Mouse (Mus musculus) heart, embryonic 10.5 days (tissue): Measurements from ENCODE around the gene Gm20388. TPM values are rescaled to one million over a fixed set of nuclear protein-coding genes. Genes with fewer than 3 reads are reported as not detected.
A peak's percentile ranks its signal among the peaks of the same experiment; 100 is the strongest.

Experiments
- DNase-seq: peaks from one replicate; pipeline ENCODE4 v3.0.0-alpha.2; 2017; ENCODE audit warnings: low spot score
- H3K27ac ChIP-seq: fragments of 300-500 bp; sonication (generic); 2 replicates; pipeline ENCODE4 v1.5.1; 2016; ENCODE audit warnings: mild to moderate bottlenecking
- H3K27me3 ChIP-seq: fragments of 300-500 bp; sonication (generic); 2 replicates; pipeline ENCODE4 v1.6.1; 2016; ENCODE audit warnings: mild to moderate bottlenecking; ENCODE audit not compliant: poor library complexity, insufficient read depth, severe bottlenecking
- H3K36me3 ChIP-seq: fragments of 300-500 bp; sonication (generic); 2 replicates; pipeline ENCODE4 v1.6.1; 2016; ENCODE audit warnings: mild to moderate bottlenecking, moderate library complexity
- H3K4me1 ChIP-seq: fragments of 300-500 bp; sonication (generic); 2 replicates; pipeline ENCODE4 v1.6.1; 2016; ENCODE audit warnings: mild to moderate bottlenecking
- H3K4me3 ChIP-seq: fragments of 300-500 bp; sonication (generic); 2 replicates; pipeline ENCODE4 v1.5.1; 2016; ENCODE audit warnings: mild to moderate bottlenecking, moderate library complexity
- H3K9me3 ChIP-seq: fragments of 300-500 bp; sonication (generic); 2 replicates; pipeline ENCODE4 v1.6.1; 2016; ENCODE audit warnings: mild to moderate bottlenecking, moderate library complexity
- WGBS: fragments of 180-500 bp; shearing (Covaris S2); methylation state at CpG from one replicate; pipeline ENCODE4 v1.1.7; 2016; 5-methylcytosine and 5-hydroxymethylcytosine counted together
- polyA plus RNA-seq: library from polyadenylated mRNA; unstranded; fragments of >200 nt; fragmentation: Nextera tagmentation; extraction: Ambion mirVana; gene quantifications from 2 replicates; pipeline ENCODE4 v1.2.1, GENCODE M21; 2016

Gm20388 gene
- polyA plus RNA-seq, 1 experiment from 2014 or later, result 4.5 TPM

DNA sequence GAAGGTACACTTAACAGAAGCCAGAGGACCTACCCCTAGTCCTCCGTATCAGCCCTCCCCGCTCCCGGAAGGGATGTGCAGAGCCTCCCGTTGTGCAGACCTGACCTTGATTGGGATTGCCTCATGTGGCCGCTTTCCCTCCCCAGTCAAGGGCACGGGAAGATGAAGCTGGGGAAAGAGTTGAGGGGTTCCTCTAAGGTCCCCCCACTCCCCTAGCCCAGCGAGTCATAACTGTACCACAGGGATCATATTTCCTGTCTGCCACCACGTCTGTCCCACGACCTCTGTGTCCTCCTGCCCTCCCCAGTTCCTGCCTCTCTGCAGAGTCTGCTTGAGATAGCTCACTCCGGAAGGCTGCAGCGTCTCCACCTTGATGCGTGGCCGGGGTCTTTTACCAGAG lies 12.7 kb upstream of the Gm20388 start:
- peaks cover 28% of the 10 kb centered on the region for H3K27me3 ChIP-seq
- 12% methylated on average over 13 of the region's 13 CpGs for WGBS
- no peaks in the 10 kb centered on the region for H3K36me3 ChIP-seq
- H3K9me3 ChIP-seq, result no peaks in the 10 kb centered on the region
- 0 out of 2 replicates have a peak overlapping the region, but pooled peaks have one; percentile 53 for H3K27ac ChIP-seq
- H3K4me3 ChIP-seq, result peak overlapping the region; percentile 29; the same call in 1 of the 2 replicates
- peaks cover 24% of the 10 kb centered on the region for H3K4me1 ChIP-seq
- no peak for DNase-seq

DNA sequence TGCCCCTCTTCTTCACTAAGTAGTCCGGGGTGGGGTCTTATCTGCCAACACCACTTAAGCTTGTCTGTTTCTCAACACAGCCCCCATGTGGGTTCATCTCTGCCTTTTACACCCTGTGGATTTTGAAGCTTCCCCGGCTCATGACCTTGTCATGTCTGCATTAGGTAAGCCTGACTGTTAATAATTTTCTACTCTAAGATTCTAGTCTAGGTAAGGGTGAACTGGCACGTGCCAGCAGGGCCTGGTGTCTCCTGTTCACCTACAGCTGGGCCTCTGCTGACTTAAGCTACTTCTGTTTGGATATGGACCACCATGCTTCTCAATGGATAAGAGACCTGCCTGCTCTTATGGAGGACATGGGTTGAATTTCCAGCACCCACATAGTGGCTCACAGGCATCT lies 9.3 kb upstream of the Gm20388 start:
- Histone ChIP-seq H3K27ac (no peak overlapping the region), H3K4me3 (no peak overlapping the region), H3K27me3 (peaks cover 28% of the 10 kb centered on the region), H3K36me3 (no peaks in the 10 kb centered on the region), H3K9me3 (no peaks in the 10 kb centered on the region), H3K4me1 (peaks cover 32% of the 10 kb centered on the region)
- no peak for DNase-seq
- 55% methylated on average over 3 of the region's 3 CpGs for WGBS

DNA sequence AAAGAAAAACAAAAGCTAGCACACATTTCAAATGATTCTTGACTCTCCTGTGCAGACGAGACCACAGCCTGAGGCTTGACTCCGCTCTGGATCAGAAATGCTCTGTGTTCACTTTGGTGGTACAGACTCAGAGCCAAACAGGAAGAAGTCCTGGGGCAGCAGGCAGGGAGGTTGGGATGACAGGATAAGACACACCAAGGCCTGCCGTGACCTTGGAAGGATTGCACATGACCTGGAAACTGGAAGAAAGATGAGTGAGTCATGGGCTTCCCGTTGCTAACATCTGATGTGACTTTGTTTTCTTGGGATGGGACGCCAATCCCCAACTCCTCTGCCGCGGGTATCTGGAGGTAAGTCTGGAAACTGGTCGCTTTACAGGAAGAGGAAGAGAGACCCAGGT lies 8.7 kb upstream of the Gm20388 start:
- Histone ChIP-seq H3K9me3 (no peaks in the 10 kb centered on the region), H3K27me3 (peaks cover 26% of the 10 kb centered on the region), H3K36me3 (no peaks in the 10 kb centered on the region), H3K4me1 (peaks cover 32% of the 10 kb centered on the region), H3K27ac (peak overlapping the region; percentile 13; the same call in 1 of the 2 replicates), H3K4me3 (no peak overlapping the region)
- no peak for DNase-seq
- WGBS, result 65% methylated on average over 8 of the region's 8 CpGs

DNA sequence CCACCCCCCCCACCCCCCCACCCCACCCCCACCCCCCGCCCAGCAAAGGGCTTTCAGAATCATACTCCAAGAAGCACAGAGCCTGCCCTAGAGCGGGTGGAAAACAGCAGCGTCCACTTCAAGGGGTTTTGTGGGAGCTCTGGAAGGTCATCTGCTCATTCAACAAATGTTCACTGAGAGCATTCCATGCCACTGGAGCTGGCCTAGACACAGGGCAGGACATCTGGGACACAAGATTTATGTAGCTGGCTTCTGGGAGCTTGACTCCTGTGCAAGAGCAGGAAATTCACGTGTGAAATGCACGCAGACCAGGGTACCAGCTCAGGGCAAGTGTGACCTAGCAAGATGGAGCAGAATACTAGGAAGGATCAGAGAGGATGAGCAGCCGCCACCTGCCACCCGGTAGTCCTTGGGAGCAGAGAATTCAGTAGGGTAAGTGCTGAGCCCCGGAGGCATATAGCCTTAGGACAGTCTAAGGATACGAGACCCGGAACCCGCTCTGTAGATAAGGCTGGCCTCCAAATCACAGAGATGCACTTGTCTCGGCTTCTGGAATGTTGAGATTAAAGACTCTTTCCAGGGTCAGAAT lies 6.2 kb upstream of the Gm20388 start:
- H3K27me3 ChIP-seq, result peaks cover 2% of the 10 kb centered on the region; the same call in 1 of the 2 replicates
- no peak for DNase-seq
- no peak overlapping the region for H3K4me3 ChIP-seq
- no peaks in the 10 kb centered on the region for H3K9me3 ChIP-seq
- peaks cover 22% of the 10 kb centered on the region for H3K4me1 ChIP-seq
- WGBS, result 29% methylated on average over 12 of the region's 12 CpGs
- no peaks in the 10 kb centered on the region for H3K36me3 ChIP-seq
- H3K27ac ChIP-seq, result no peak overlapping the region

DNA sequence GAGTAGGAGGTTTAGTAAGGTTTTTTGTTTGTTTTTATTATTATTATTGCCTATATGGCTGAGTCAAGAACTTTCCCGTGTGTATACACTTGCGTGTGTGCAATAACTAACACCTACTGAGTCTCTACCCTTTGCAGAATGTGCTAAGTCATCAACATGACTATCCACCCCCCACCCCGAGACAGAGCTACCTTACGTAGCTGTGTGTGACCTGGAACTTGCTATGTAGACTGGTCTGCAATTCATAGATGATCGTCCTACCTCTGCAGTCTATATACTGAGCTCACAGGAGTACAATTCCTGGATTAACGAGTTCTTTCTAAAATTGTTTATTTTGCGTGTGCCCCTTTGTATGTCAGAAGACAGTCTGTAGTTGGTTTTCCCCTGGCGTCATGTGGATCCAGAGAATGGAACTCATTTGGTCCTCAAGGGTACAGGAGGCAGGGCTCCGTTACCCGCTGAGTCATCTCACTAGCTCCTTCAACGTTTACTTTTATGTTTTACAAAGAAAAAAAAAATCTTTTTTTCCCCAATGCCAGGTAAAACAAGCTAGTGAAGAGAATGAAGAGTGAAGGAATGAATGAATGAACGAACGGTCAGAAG lies 596 bp upstream of the Gm20388 start, which contains the start of gene Usp10:
Gene Usp10, plus strand, starts transcription at position 417 of the 603 bp plus-strand sequence.
- Histone ChIP-seq H3K27ac (peak within 1 kb of the TSS; percentile 99), H3K4me3 (peak within 1 kb of the TSS; percentile 91), H3K36me3 (no peaks in the 10 kb centered on the region; the same call in 1 of the 2 replicates), H3K4me1 (peaks cover 41% of the 10 kb centered on the region), H3K9me3 (no peaks in the 10 kb centered on the region), H3K27me3 (no peaks in the 10 kb centered on the region; the same call in none of the 2 replicates)
- no peak for DNase-seq
- 27% methylated on average over 13 of the region's 13 CpGs for WGBS

DNA sequence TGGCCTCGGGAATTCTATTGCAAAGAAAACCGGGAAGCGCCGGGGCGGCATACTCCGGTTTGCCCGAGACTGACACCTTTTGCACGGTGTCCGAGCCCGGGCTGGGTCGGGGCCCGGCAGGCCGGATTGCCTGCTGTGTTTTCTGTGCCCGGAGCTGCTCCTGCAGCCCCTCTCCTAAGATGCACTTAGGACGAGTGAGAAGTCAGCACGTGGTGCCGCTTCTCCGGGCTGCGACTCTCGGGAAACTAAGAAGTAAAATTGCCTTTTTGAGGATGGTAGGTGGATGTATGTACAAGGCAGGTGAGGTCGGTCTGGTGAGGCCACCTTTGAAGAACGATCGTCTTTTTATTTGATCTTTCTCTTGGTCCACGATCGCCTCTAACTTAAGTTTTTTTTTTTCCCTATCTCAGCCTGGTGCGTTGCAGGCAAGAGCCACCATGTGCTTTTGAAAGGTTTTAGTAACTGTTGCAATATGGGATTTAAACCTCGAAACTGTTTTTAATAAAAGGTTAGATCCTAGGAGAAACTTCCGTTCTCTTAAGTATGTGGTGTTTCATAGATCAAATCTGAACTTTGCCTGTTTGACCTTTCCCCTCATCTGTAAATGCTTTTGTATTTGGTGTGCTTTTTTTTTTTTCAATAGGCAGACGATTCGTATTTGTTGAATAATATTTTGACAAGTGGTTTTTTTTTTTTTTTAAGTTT lies 769 bp downstream of the Gm20388 start:
- peak overlapping the region; percentile 91 for H3K4me3 ChIP-seq
- H3K27ac ChIP-seq, result peak overlapping the region; percentile 99
- WGBS, result under 1% methylated on average over 30 of the region's 30 CpGs
- DNase-seq, result no peak
- H3K36me3 ChIP-seq, result no peaks in the 10 kb centered on the region; the same call in 1 of the 2 replicates
- H3K9me3 ChIP-seq, result no peaks in the 10 kb centered on the region
- H3K27me3 ChIP-seq, result no peaks in the 10 kb centered on the region; the same call in none of the 2 replicates
- H3K4me1 ChIP-seq, result peaks cover 54% of the 10 kb centered on the region

DNA sequence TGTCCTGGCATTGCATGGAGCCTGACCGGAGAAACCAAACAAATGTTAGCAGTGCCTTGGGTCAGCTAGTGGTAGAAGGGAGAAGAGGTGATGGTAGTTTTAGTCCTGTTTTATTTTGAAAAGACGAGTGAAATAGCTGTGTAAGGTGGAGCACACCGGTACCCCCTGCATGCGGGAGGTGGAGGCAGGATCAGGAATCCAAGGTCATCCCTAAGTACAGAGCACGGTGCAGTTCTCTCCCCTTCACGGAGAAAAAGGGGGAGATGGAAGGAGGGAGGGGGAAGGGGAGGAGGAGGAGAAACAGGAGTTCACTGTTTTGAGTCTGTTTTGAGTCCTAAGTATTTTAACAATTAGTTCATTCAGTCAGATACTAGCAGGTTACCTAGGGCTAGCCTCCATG lies 2.0 kb downstream of the Gm20388 start:
- H3K9me3 ChIP-seq, result no peaks in the 10 kb centered on the region
- peak overlapping the region; percentile 91 for H3K4me3 ChIP-seq
- peaks cover under 1% of the 10 kb centered on the region; the same call in 1 of the 2 replicates for H3K36me3 ChIP-seq
- peaks cover 66% of the 10 kb centered on the region for H3K4me1 ChIP-seq
- no peak overlapping the region for H3K27ac ChIP-seq
- no peak for DNase-seq
- no peaks in the 10 kb centered on the region; the same call in none of the 2 replicates for H3K27me3 ChIP-seq
- WGBS, result 49% methylated on average over 6 of the region's 6 CpGs

DNA sequence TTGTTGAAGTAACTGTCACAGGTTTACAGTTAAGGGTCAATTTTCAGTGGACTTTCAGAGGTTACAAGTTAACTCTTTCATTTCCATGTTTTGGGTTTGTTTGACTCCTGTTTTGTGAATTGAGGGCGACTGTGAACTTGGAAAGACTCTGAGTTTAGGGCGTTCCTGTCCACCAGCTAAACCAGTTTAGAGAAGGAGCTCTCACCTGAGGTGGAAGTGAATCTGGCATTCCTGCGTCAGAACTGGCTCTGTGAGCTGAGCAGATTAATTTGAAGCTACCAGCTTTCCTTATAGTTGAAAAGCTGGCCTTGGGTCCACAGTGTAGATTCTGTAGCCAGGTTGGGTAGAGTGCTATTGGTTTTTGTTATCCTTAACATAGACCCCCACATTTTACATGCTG lies 2.5 kb downstream of the Gm20388 start:
- DNase-seq, result no peak
- H3K4me3 ChIP-seq, result peak overlapping the region; percentile 91; the same call in 1 of the 2 replicates

DNA sequence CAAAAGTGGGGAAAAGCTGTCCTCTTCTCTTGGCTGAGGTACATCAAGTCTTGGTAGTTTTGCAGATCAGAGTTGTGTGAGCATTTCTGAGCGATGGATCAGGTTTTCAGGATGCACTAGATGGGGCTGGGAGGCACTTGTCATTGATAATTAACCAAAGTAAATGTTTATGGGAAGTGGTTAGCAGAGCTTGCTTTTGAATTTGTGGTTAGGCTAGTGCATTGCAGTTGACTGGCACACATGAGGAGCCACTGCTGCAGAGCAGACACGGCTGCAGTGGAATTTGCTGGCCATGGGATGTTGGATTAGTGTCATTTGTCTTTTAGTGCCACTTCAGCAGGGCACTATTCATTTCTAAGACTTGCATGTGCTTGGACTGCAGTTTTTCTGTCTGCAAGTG lies 3.5 kb downstream of the Gm20388 start:
- DNase-seq, result no peak
- H3K36me3 ChIP-seq, result peaks cover 14% of the 10 kb centered on the region
- no peak overlapping the region for H3K27ac ChIP-seq
- no peaks in the 10 kb centered on the region; the same call in 1 of the 2 replicates for H3K27me3 ChIP-seq
- H3K4me1 ChIP-seq, result peaks cover 76% of the 10 kb centered on the region
- 64% methylated on average over 2 of the region's 2 CpGs for WGBS
- no peaks in the 10 kb centered on the region for H3K9me3 ChIP-seq
- no peak overlapping the region for H3K4me3 ChIP-seq

More for the DNA sequence above, 2.5 kb downstream of the Gm20388 start:
- Histone ChIP-seq H3K9me3 (no peaks in the 10 kb centered on the region), H3K4me1 (peaks cover 72% of the 10 kb centered on the region), H3K27me3 (no peaks in the 10 kb centered on the region; the same call in 1 of the 2 replicates), H3K36me3 (peaks cover 5% of the 10 kb centered on the region), H3K27ac (no peak overlapping the region)
- whole genome bisulfite sequencing, result 72% methylated on average over 3 of the region's 3 CpGs

DNA sequence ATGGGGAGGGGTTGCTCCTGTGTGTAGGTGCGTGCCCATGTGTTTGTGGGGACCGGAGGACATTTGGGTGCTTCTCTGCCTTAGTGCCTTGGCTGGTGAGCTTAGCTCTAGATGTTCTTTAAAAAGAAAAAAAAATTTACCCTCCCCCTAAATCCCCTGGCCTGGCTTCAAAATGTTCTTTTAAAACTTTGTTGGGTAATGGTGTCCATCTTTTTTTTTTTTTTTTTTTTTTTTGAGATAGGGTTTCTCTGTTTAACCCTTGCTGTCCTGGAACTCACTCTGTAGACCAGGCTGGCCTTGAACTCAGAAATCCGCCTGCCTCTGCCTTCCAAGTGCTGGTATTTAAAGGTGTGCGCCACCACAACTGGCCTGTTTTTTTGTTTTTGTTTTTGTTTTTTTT lies 4.7 kb downstream of the Gm20388 start:
- no peaks in the 10 kb centered on the region for H3K27me3 ChIP-seq
- H3K4me3 ChIP-seq, result no peak overlapping the region
- peaks cover 20% of the 10 kb centered on the region for H3K36me3 ChIP-seq
- H3K4me1 ChIP-seq, result peaks cover 73% of the 10 kb centered on the region
- no peaks in the 10 kb centered on the region for H3K9me3 ChIP-seq
- no peak for DNase-seq
- no peak overlapping the region for H3K27ac ChIP-seq
- 81% methylated on average over 4 of the region's 4 CpGs for WGBS

DNA sequence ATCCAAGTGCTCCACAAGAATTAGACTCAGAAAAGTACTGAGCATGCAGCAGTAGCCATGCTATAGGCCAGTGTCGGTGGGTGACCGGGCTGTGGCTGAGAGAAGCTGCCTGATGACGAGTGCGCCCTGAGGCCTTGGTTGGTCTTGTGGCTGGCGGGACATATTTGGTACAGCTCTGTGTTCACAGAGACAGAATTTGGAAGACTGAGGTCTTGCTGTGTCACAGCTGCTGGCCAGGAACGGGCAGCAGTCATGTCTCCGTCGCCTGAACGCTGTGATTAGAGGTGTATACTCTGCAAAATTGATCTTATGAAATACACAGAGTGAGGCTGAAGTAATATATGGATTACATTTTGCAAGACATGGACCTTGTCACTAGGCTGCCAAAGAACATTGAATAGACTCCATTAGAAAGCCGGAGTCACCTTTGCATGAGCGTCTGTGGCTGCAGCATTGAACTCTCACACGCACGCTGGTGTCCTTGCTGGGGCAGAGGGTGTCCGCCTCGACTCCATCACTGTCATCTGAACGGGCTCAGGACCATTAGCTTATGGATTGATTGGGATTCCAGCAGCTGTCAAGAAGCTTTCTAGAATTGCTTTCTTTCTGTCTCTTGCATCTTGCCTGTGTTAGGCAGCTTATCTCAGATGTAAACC lies 5.7 kb downstream of the Gm20388 start:
- H3K4me3 ChIP-seq, result no peak overlapping the region
- peaks cover 23% of the 10 kb centered on the region for H3K36me3 ChIP-seq
- peaks cover 77% of the 10 kb centered on the region for H3K4me1 ChIP-seq
- H3K27me3 ChIP-seq, result no peaks in the 10 kb centered on the region
- H3K9me3 ChIP-seq, result no peaks in the 10 kb centered on the region
- no peak for DNase-seq
- 59% methylated on average over 16 of the region's 16 CpGs for WGBS
- no peak overlapping the region for H3K27ac ChIP-seq

DNA sequence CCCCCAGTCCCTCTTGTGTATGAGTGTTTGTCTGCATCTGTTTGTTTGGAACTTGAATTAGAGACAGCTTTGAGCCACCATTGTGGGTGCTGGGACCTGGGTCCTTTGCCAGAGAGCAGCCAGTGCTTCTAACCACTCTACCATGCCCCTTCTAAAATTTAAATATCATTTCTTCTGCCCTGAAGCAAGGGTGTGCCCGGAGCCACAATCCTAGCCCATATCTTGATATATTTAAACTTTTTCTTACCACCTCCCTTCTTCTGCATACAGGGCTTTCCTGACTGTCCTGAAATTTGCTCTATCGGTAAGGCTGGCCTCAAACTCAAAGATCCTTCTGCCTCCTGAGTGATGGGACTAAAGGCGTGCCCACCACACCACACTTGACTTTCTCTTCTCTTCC lies 6.8 kb downstream of the Gm20388 start:
- no peaks in the 10 kb centered on the region for H3K9me3 ChIP-seq
- no peak overlapping the region for H3K4me3 ChIP-seq
- DNase-seq, result no peak
- H3K4me1 ChIP-seq, result peaks cover 75% of the 10 kb centered on the region
- H3K27ac ChIP-seq, result peak overlapping the region; percentile 67
- 77% methylated on average over 3 of the region's 3 CpGs for WGBS
- peaks cover 23% of the 10 kb centered on the region for H3K36me3 ChIP-seq
- H3K27me3 ChIP-seq, result no peaks in the 10 kb centered on the region
